Mouse (Mus musculus): ENCODE results near the gene Limch1.

DNA sequence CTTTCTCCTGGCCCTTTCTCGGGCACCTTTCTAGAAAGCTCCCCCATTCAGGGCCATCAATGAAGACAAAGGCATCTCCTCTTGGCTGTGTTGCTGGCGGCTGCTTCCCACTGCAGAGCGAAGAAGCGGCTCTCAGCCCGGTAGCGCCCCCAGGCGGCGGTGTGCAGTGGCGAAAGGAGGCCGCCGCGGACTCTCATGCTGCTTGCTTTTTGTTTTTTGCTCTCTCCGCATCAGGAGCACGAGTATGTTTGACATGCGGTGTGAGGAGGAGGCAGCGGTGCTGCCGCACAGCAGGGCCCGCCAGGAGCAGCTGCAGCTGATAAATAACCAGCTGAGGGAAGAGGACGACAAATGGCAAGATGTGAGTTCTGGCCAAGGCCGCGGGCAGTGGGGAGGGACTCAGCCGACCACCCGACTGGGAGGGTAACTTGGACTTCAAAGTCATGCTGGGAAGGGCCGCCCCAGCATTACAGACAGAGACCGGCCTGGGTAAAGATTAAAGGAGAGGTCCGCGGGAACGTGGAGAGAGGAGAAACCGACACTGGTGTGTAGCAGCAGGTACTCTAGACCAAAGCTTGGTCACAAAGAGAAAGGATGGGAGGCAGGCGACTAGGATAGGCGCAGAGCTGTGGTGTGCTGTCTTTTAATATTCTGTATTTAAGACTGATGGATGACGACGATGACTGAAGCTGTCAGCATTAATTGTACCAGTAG is 251.4 kb downstream of the Limch1 start:
- no peak for TF ChIP-seq POLR2A (IDR thresholded peaks at IDR 0.05; ENCODE audit: control insufficient read depth, extremely low read depth, insufficient read depth, low read length, poor library complexity)
- no peak for TF ChIP-seq CTCF (IDR thresholded peaks at IDR 0.05; ENCODE audit: borderline replicate concordance, control insufficient read depth, extremely low read depth, insufficient read depth, low read length, poor library complexity)

Data from thymus, adult 2 months (tissue).